Mouse (Mus musculus) gastrocnemius, postnatal 4 days (tissue): ENCODE results near the gene Cdk15. TPM values are rescaled to one million over a fixed set of nuclear protein-coding genes. Genes with fewer than 3 reads are reported as not detected.

Experiments used
- DNase-seq, 2 experiments: peaks; one replicate each; pipeline ENCODE4 v3.0.0; 2021 to 2022; ENCODE audit warnings: low spot score in 2 of 2, mixed read lengths in 2 of 2
- total RNA-seq, 2 experiments: library from RNA; stranded (reverse); gene quantifications; 2 replicates each; pipeline ENCODE4 v1.2.3; 2021

Gene Cdk15
- total RNA-seq, 2 experiments from 2014 or later = 0.96 to 1.3 TPM

GRCm38 (mm10) chr1:59269951-59270689 lies 13.4 kb downstream of the Cdk15 start:
- peak in 1 of 2 experiments; percentile 53 for DNase-seq

GRCm38 (mm10) chr1:59272189-59272588 lies 15.5 kb downstream of the Cdk15 start:
- DNase-seq = no peak

GRCm38 (mm10) chr1:59285880-59286279 lies 29.2 kb downstream of the Cdk15 start:
- DNase-seq = no peak

GRCm38 (mm10) chr1:59286316-59286850 lies 29.7 kb downstream of the Cdk15 start:
- no peak for DNase-seq

GRCm38 (mm10) chr1:59287733-59288132 lies 31.0 kb downstream of the Cdk15 start:
- no peak for DNase-seq

GRCm38 (mm10) chr1:59291652-59292051 lies 34.9 kb downstream of the Cdk15 start:
- DNase-seq = no peak

GRCm38 (mm10) chr1:59295769-59296168 lies 39.1 kb downstream of the Cdk15 start:
- no peak for DNase-seq

- no peak for DNase-seq
These were observed 40.5 kb downstream of the Cdk15 start for GRCm38 (mm10) chr1:59297167-59297566.

GRCm38 (mm10) chr1:59298491-59299090 lies 41.9 kb downstream of the Cdk15 start:
- no peak for DNase-seq

GRCm38 (mm10) chr1:59307310-59307709 lies 50.6 kb downstream of the Cdk15 start:
- no peak for DNase-seq

GRCm38 (mm10) chr1:59311292-59311885 lies 54.7 kb downstream of the Cdk15 start:
- no peak for DNase-seq

- no peak for DNase-seq
These were observed 55.8 kb downstream of the Cdk15 start for GRCm38 (mm10) chr1:59312187-59313153.

GRCm38 (mm10) chr1:59313154-59313940 lies 56.6 kb downstream of the Cdk15 start:
- no peak for DNase-seq

- no peak for DNase-seq
These were observed 58.5 kb downstream of the Cdk15 start for GRCm38 (mm10) chr1:59315057-59315807.

- no peak for DNase-seq
These were observed 59.3 kb downstream of the Cdk15 start for GRCm38 (mm10) chr1:59316031-59316385.

GRCm38 (mm10) chr1:59316386-59317051 lies 59.8 kb downstream of the Cdk15 start:
- no peak for DNase-seq

- no peak for DNase-seq
These were observed 60.7 kb downstream of the Cdk15 start for GRCm38 (mm10) chr1:59317397-59317796.

GRCm38 (mm10) chr1:59318878-59319277 lies 62.2 kb downstream of the Cdk15 start:
- no peak for DNase-seq
